Mouse (Mus musculus) thymus, adult 2 months (tissue): ENCODE results near the gene Slc22a14.

Experiments
- CTCF ChIP-seq: fragments of 200-500 bp; IDR thresholded peaks from 2 replicates; pipeline ENCODE4 v1.5.1; 2012; ENCODE audit warnings: mild to moderate bottlenecking, control low read depth, low read length, moderate library complexity, borderline replicate concordance; ENCODE audit not compliant: control insufficient read depth, poor library complexity, insufficient read depth; ENCODE audit errors: extremely low read depth
- POLR2A ChIP-seq: fragments of 200-500 bp; IDR thresholded peaks from 2 replicates; pipeline ENCODE4 v1.6.1; 2012; ENCODE audit warnings: mild to moderate bottlenecking, low read length, control low read depth, moderate library complexity; ENCODE audit not compliant: control insufficient read depth, poor library complexity, insufficient read depth; ENCODE audit errors: extremely low read depth

DNA sequence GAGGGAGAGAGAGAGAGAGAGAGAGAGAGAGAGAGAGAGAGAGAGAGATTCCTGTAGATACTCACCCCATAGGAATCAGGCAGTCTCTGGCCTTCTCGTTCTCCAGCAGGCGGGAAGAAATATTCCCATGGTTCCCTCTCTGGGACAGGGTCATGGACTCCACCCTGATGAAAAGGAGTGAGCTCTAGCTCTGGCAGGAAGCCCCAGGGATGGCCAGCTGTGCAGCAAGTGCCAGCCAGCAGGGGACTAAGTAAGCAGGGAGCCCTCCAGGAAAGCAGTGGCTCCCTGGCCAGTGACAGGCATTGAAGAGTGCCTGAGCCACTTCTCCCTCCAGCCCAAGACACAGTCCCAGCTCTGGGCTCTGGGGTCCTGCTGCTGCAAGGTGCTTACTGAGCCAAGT, 213.6 kb downstream of the Slc22a14 start:
- TF ChIP-seq POLR2A: no peak
- no peak for TF ChIP-seq CTCF
